Mouse (Mus musculus) layer of hippocampus, postnatal 25 days (tissue): ENCODE data around the gene Ttc39b. TPM values are rescaled to one million over a fixed set of nuclear protein-coding genes. Genes with fewer than 3 reads are reported as not detected.
A peak's percentile ranks its signal among the peaks of the same experiment; 100 is the strongest.

Source experiments
- DNase-seq, 2 experiments: peaks; one replicate each; pipeline ENCODE4 v3.0.0; 2022; ENCODE audit warnings: mixed read lengths in 2 of 2, low spot score in 1 of 2; ENCODE audit errors: extremely low spot score in 1 of 2
- total RNA-seq, 2 experiments: library from RNA; stranded (reverse); gene quantifications; 2 replicates each; pipeline ENCODE4 v1.2.3; 2021

Ttc39b gene
- total RNA-seq, 2 experiments from 2014 or later = 33.6 to 35.9 TPM

GRCm38 (mm10) chr4:83234132-83234531, 89.9 kb downstream of the Ttc39b start:
- no peak for DNase-seq

- DNase-seq = peak; percentile 61 to 70
Observed at GRCm38 (mm10) chr4:83233181-83234123, 90.6 kb downstream of the Ttc39b start.

- DNase-seq = no peak
Observed at GRCm38 (mm10) chr4:83232315-83232880, 91.7 kb downstream of the Ttc39b start.

GRCm38 (mm10) chr4:83228664-83229283, 95.3 kb downstream of the Ttc39b start:
- DNase-seq = no peak

- no peak for DNase-seq
Observed at GRCm38 (mm10) chr4:83228073-83228472, 96.0 kb downstream of the Ttc39b start.

- no peak for DNase-seq
Observed at GRCm38 (mm10) chr4:83225633-83226360, 98.3 kb downstream of the Ttc39b start.

GRCm38 (mm10) chr4:83224242-83224641, 99.8 kb downstream of the Ttc39b start:
- DNase-seq = no peak

GRCm38 (mm10) chr4:83223197-83223596, 100.9 kb downstream of the Ttc39b start:
- DNase-seq = no peak

GRCm38 (mm10) chr4:83220761-83221557, 103.1 kb downstream of the Ttc39b start:
- DNase-seq = no peak

GRCm38 (mm10) chr4:83219253-83219652, 104.8 kb downstream of the Ttc39b start:
- no peak for DNase-seq

- no peak for DNase-seq
Observed at GRCm38 (mm10) chr4:83217128-83217527, 106.9 kb downstream of the Ttc39b start.

- DNase-seq = no peak
Observed at GRCm38 (mm10) chr4:83216381-83216780, 107.7 kb downstream of the Ttc39b start.

- no peak for DNase-seq
Observed at GRCm38 (mm10) chr4:83215776-83216175, 108.3 kb downstream of the Ttc39b start.

GRCm38 (mm10) chr4:83214822-83215558, 109.1 kb downstream of the Ttc39b start:
- no peak for DNase-seq

- no peak for DNase-seq
Observed at GRCm38 (mm10) chr4:83213752-83214151, 110.3 kb downstream of the Ttc39b start.

GRCm38 (mm10) chr4:83211709-83212108, 112.3 kb downstream of the Ttc39b start:
- DNase-seq = no peak

GRCm38 (mm10) chr4:83210437-83210836, 113.6 kb downstream of the Ttc39b start:
- DNase-seq = no peak

GRCm38 (mm10) chr4:83206803-83207586, 117.1 kb downstream of the Ttc39b start:
- no peak for DNase-seq
